Mouse (Mus musculus): ENCODE results near the gene Pex10.
"Not testable (repeated sequence)": the region's sequence is repeated elsewhere in the genome, so short reads cannot be mapped to it uniquely, and the experiment has no call there.

Pex10 gene

GRCm38 (mm10) chr4:155064474-155064873 lies 2.3 kb upstream of the Pex10 start:
- no peak for DNase-seq (ENCODE audit: low spot score)

GRCm38 (mm10) chr4:155065970-155066833 lies 614 bp upstream of the Pex10 start:
- DNase-seq (ENCODE audit: low spot score) = peak; percentile 87

- no peak for DNase-seq (ENCODE audit: low spot score)
Observed at GRCm38 (mm10) chr4:155068357-155068972, 1.6 kb downstream of the Pex10 start.

- no peak for DNase-seq (ENCODE audit: low spot score)
Observed at GRCm38 (mm10) chr4:155069191-155069590, 2.4 kb downstream of the Pex10 start.

- no peak for DNase-seq (ENCODE audit: low spot score)
Observed at GRCm38 (mm10) chr4:155070199-155070598, 3.4 kb downstream of the Pex10 start.

- no peak for DNase-seq (ENCODE audit: low spot score)
Observed at GRCm38 (mm10) chr4:155070921-155071320, 4.1 kb downstream of the Pex10 start.

- no peak for DNase-seq (ENCODE audit: low spot score)
Observed at GRCm38 (mm10) chr4:155074418-155074817, 7.6 kb downstream of the Pex10 start.

GRCm38 (mm10) chr4:155075137-155075536 lies 8.3 kb downstream of the Pex10 start:
- DNase-seq (ENCODE audit: low spot score) = no peak

- DNase-seq (ENCODE audit: low spot score) = no peak
Observed at GRCm38 (mm10) chr4:155075813-155076212, 9.0 kb downstream of the Pex10 start.

- no peak for DNase-seq (ENCODE audit: low spot score)
Observed at GRCm38 (mm10) chr4:155076677-155077076, 9.9 kb downstream of the Pex10 start.

- DNase-seq (ENCODE audit: low spot score) = not testable (repeated sequence)
Observed at GRCm38 (mm10) chr4:155078808-155079207, 12.0 kb downstream of the Pex10 start.

- DNase-seq (ENCODE audit: low spot score) = no peak
Observed at GRCm38 (mm10) chr4:155079666-155080065, 12.8 kb downstream of the Pex10 start.

- no peak for DNase-seq (ENCODE audit: low spot score)
Observed at GRCm38 (mm10) chr4:155083553-155083952, 16.7 kb downstream of the Pex10 start.

- no peak for DNase-seq (ENCODE audit: low spot score)
Observed at GRCm38 (mm10) chr4:155084351-155084750, 17.5 kb downstream of the Pex10 start.

- DNase-seq (ENCODE audit: low spot score) = no peak
Observed at GRCm38 (mm10) chr4:155085206-155086107, 18.6 kb downstream of the Pex10 start.

- peak; percentile 100 for DNase-seq (ENCODE audit: low spot score)
Observed at GRCm38 (mm10) chr4:155086108-155087024, 19.6 kb downstream of the Pex10 start, which contains the start of the genes Rer1 and Morn1. TSS of gene Rer1 (minus strand) at chr4:155086382. TSS of gene Morn1 (plus strand) at chr4:155086577.

GRCm38 (mm10) chr4:155089241-155089640 lies 22.4 kb downstream of the Pex10 start:
- no peak for DNase-seq (ENCODE audit: low spot score)

- DNase-seq (ENCODE audit: low spot score) = no peak
Observed at GRCm38 (mm10) chr4:155090147-155090546, 23.3 kb downstream of the Pex10 start.

- DNase-seq (ENCODE audit: low spot score) = no peak
Observed at GRCm38 (mm10) chr4:155090688-155091449, 24.1 kb downstream of the Pex10 start.

- DNase-seq (ENCODE audit: low spot score) = no peak
Observed at GRCm38 (mm10) chr4:155092718-155093430, 26.1 kb downstream of the Pex10 start.
